Mouse (Mus musculus) ES-Bruce4 (cell line): ENCODE results near the gene Asic2. TPM values are rescaled to one million over a fixed set of nuclear protein-coding genes. Genes with fewer than 3 reads are reported as not detected.

Experiments
- H3K27ac ChIP-seq: 2 replicates; pipeline ENCODE4 v1.5.1; 2012; ENCODE audit warnings: low read length, inconsistent platforms; ENCODE audit not compliant: insufficient read depth
- H3K27me3 ChIP-seq: 2 replicates; pipeline ENCODE4 v1.6.1; 2012; ENCODE audit warnings: mild to moderate bottlenecking, low read length, inconsistent platforms; ENCODE audit not compliant: control insufficient read depth, poor library complexity, insufficient read depth, severe bottlenecking
- H3K36me3 ChIP-seq: 2 replicates; pipeline ENCODE4 v1.6.1; 2012; ENCODE audit warnings: inconsistent platforms, mild to moderate bottlenecking, low read length, moderate library complexity; ENCODE audit not compliant: control insufficient read depth, poor library complexity, insufficient read depth, severe bottlenecking
- H3K4me1 ChIP-seq: one replicate; pipeline ENCODE4 v1.8.1; 2011; ENCODE audit warnings: low read length; ENCODE audit not compliant: control insufficient read depth, insufficient read depth
- H3K4me3 ChIP-seq: 2 replicates; pipeline ENCODE4 v1.5.1; 2011; ENCODE audit warnings: low read depth, mild to moderate bottlenecking, low read length
- H3K9ac ChIP-seq: 2 replicates; pipeline ENCODE4 v1.6.1; 2012; ENCODE audit warnings: low read depth, mild to moderate bottlenecking, inconsistent platforms; ENCODE audit not compliant: poor library complexity, severe bottlenecking
- H3K9me3 ChIP-seq: replicated peaks from 2 replicates; pipeline ENCODE4 v1.6.1; 2012; ENCODE audit warnings: mild to moderate bottlenecking, low read length, inconsistent platforms; ENCODE audit not compliant: control insufficient read depth, poor library complexity, insufficient read depth, severe bottlenecking
- CTCF ChIP-seq: IDR thresholded peaks from one replicate; pipeline ENCODE4 v1.8.1; 2011; ENCODE audit warnings: low read depth, low read length
- EP300 ChIP-seq: IDR thresholded peaks from 2 replicates; pipeline ENCODE4 v1.6.1; 2011; ENCODE audit warnings: low read depth, low read length; ENCODE audit not compliant: insufficient read depth
- POLR2A ChIP-seq: IDR thresholded peaks from one replicate; pipeline ENCODE4 v1.8.1; 2011; ENCODE audit warnings: low read length; ENCODE audit not compliant: insufficient read depth
- polyA plus RNA-seq: library from polyadenylated mRNA; stranded (reverse); fragments of >200 nt; gene quantifications from 2 replicates; pipeline ENCODE4 v1.2.4, GENCODE M21; 2011; ENCODE audit warnings: low read depth; ENCODE audit not compliant: missing spikeins, insufficient read depth, insufficient read length

Asic2 gene
- polyA plus RNA-seq, 1 experiment: not detected

DNA sequence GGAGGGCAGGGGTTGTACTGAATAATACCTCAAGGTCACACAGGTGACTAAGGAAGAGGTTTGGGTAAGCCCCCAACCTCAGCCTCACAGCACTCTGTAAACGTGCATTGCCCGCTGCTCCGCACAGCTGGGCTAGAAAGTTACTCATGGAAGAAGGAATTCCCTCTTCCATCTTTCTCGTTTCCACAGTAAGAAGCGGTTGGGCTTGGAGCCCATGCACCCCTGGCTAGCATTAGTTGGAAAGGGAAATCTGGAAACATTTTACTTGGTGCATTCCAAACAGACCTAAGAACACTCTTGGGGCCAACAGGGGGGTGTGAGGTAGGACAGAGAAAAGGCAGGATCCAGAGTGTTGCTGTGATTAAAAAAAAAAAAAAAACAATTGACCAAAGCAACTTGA lies 203.0 kb downstream of the Asic2 start:
- Histone ChIP-seq H3K27ac (no peak overlapping the region), H3K4me3 (no peak overlapping the region), H3K27me3 (no peaks in the 10 kb centered on the region), H3K36me3 (no peaks in the 10 kb centered on the region), H3K4me1 (no peaks in the 10 kb centered on the region), H3K9me3 (no peaks in the 10 kb centered on the region), H3K9ac (no peak overlapping the region)
- no peak for TF ChIP-seq POLR2A
- no peak for TF ChIP-seq EP300
- no peak for TF ChIP-seq CTCF

DNA sequence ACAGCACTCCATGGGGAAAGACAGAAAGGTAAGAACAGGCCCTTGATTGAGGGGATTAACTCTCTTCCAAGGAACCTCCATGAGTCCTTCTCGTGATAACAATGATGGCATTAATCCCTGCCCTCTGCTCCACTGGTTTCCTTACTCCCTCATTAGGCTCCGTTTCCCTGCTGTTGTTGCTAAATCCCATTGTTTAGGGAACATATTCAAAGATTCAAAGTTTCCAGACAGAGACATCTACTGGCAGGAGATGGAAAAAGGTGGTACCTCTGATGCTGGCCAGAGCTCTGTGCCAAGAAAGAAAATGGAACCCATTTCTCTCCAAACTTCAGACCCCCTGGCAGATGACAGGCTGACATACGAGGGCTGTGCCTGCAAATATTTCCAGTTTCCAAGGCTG lies 203.5 kb downstream of the Asic2 start:
- TF ChIP-seq CTCF (no peak), POLR2A (no peak), EP300 (no peak)
- Histone ChIP-seq H3K4me3 (no peak overlapping the region), H3K36me3 (no peaks in the 10 kb centered on the region), H3K27ac (no peak overlapping the region), H3K9ac (no peak overlapping the region), H3K27me3 (no peaks in the 10 kb centered on the region), H3K4me1 (no peaks in the 10 kb centered on the region), H3K9me3 (no peaks in the 10 kb centered on the region)

DNA sequence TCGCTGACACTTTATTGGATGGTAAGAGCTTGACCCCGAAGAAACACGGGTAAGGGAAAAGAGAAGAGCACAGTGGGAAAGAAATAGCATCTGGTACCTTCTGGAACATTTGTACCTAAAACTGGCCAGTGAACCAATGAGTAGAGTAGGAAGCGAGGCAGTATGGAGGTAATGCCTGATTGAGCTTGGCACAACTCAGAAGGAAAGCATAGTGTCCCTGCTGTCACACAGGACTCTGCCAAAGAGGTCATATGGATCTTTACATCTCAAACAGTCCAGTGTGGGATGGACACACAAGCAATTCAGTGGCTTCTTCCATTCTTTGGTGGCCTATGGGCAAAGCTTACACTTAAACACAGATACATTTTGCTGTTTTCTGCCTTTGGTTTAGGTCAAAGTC lies 211.0 kb downstream of the Asic2 start:
- H3K36me3 ChIP-seq: no peaks in the 10 kb centered on the region
- TF ChIP-seq POLR2A: no peak
- TF ChIP-seq CTCF: no peak
- no peak overlapping the region for H3K27ac ChIP-seq
- H3K9me3 ChIP-seq: peaks cover 6% of the 10 kb centered on the region; the same call in 1 of the 2 replicates
- no peak overlapping the region for H3K4me3 ChIP-seq
- no peak overlapping the region for H3K9ac ChIP-seq
- H3K4me1 ChIP-seq: no peaks in the 10 kb centered on the region
- no peaks in the 10 kb centered on the region; the same call in 1 of the 2 replicates for H3K27me3 ChIP-seq

DNA sequence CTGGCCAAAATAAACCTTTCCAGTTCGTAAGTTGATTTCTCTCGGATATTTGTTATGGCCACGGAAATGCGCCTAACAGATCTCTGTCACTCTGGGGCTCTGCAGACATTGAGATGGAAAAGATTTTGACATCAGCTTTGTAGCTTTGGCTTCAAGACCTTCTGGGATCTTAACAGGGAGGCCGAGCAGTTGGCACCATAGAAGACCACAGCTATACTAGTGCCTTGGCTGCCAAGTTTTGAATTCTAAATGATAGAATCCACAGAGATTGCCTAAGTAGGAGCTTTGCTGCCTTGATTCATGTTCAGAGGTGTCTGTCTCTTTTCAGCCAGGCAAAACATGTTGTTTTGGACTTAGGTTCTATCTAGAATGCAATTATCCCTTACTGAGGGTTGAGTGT lies 217.4 kb downstream of the Asic2 start:
- Histone ChIP-seq H3K9me3 (no peaks in the 10 kb centered on the region), H3K4me1 (no peaks in the 10 kb centered on the region), H3K36me3 (no peaks in the 10 kb centered on the region), H3K27me3 (no peaks in the 10 kb centered on the region; the same call in 1 of the 2 replicates), H3K4me3 (no peak overlapping the region), H3K9ac (no peak overlapping the region), H3K27ac (no peak overlapping the region)
- TF ChIP-seq POLR2A (no peak), EP300 (no peak), CTCF (no peak)

DNA sequence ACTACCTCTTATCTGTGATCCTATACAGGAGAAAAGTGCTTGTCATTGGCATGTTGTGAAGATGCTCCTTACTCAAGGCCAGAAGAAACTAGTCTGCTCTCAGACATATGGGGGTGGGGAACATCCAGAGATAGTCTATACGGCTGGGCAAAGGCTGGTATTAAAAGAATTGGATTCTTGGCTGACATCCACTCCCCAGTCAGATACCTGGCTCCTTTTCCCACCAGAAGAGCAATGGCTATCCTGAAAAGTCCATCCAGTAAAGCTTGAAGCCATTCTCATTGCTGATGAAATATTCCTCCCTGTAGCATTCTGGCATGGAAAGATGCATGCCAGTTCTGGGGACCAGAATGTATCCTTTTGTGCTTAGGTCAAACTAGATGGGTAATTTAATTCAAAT lies 218.2 kb downstream of the Asic2 start:
- no peaks in the 10 kb centered on the region for H3K36me3 ChIP-seq
- H3K27me3 ChIP-seq: no peaks in the 10 kb centered on the region
- no peak for TF ChIP-seq CTCF
- no peak for TF ChIP-seq EP300
- no peak for TF ChIP-seq POLR2A
- no peak overlapping the region for H3K4me3 ChIP-seq
- H3K9me3 ChIP-seq: no peaks in the 10 kb centered on the region
- no peak overlapping the region for H3K27ac ChIP-seq
- no peak overlapping the region for H3K9ac ChIP-seq
- H3K4me1 ChIP-seq: no peaks in the 10 kb centered on the region

DNA sequence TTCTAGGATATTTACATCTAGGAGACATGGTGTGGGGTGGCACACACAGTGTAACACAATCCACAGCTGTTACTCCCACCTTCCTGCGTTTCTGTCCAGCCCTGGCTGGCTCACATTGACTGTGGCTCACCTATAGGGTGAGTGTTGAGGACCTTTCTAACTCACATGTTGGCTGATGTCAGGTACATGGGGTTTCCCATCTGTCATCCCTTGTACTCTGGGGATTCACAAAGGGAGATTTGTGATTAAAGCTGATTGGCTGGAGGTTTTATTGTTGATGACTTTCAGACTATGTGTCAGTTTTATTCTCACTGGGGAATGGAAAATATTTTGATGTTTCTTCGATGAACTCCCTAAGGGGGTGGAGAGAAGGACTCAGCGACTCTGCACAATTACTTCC lies 229.3 kb downstream of the Asic2 start:
- Histone ChIP-seq H3K36me3 (no peaks in the 10 kb centered on the region), H3K9ac (no peak overlapping the region), H3K27me3 (no peaks in the 10 kb centered on the region), H3K27ac (no peak overlapping the region), H3K9me3 (no peaks in the 10 kb centered on the region), H3K4me1 (no peaks in the 10 kb centered on the region), H3K4me3 (no peak overlapping the region)
- TF ChIP-seq EP300 (no peak), CTCF (no peak), POLR2A (no peak)
